Mouse (Mus musculus) cerebellum, adult (tissue): ENCODE results near the gene Fbxl4.

ENCODE experiments used
- ATAC-seq: cut with Nextera tagmentation; 2 replicates; pipeline ENCODE4 v1.9.2; 2017; ENCODE audit warnings: mild to moderate bottlenecking, moderate library complexity, mixed read lengths; ENCODE audit not compliant: insufficient number of reproducible peaks, low FRiP score, low TSS enrichment

Fbxl4 gene

GRCm38 (mm10) chr4:22469575-22469974, 112.2 kb downstream of the Fbxl4 start:
- ATAC-seq = no peak

GRCm38 (mm10) chr4:22476967-22477710, 119.8 kb downstream of the Fbxl4 start:
- peak; percentile 57; the same call in 1 of the 2 replicates for ATAC-seq

GRCm38 (mm10) chr4:22477711-22478230, 120.4 kb downstream of the Fbxl4 start:
- 0 out of 2 replicates have a peak, but pooled peaks have one; percentile 8 for ATAC-seq

- ATAC-seq = no peak
These were observed 121.4 kb downstream of the Fbxl4 start for GRCm38 (mm10) chr4:22478488-22479367.

- ATAC-seq = no peak
These were observed 122.2 kb downstream of the Fbxl4 start for GRCm38 (mm10) chr4:22479368-22480090.

GRCm38 (mm10) chr4:22480091-22480857, 122.9 kb downstream of the Fbxl4 start:
- ATAC-seq = no peak

- no peak for ATAC-seq
These were observed 123.5 kb downstream of the Fbxl4 start for GRCm38 (mm10) chr4:22480858-22481205.

GRCm38 (mm10) chr4:22482118-22482517, 124.8 kb downstream of the Fbxl4 start:
- no peak for ATAC-seq

- no peak for ATAC-seq
These were observed 125.5 kb downstream of the Fbxl4 start for GRCm38 (mm10) chr4:22482756-22483280.

- ATAC-seq = no peak
These were observed 126.2 kb downstream of the Fbxl4 start for GRCm38 (mm10) chr4:22483548-22483947.
